Mouse (Mus musculus) gastrocnemius, postnatal 14 days (tissue): Measurements from ENCODE around the gene Mboat2. TPM values are rescaled to one million over a fixed set of nuclear protein-coding genes. Genes with fewer than 3 reads are reported as not detected.

Experiments used
- DNase-seq: peaks from one replicate; pipeline ENCODE4 v3.0.0; 2021; ENCODE audit warnings: mixed read lengths
- intact Hi-C: fragments of 180-260 bp; cut with DNase I; formaldehyde crosslinking; loops from one replicate; pipeline ENCODE4 v1.15.1; 2025; ENCODE audit warnings: low total_unique reads
- total RNA-seq, 2 experiments: library from RNA; stranded (reverse); gene quantifications; 2 replicates each; pipeline ENCODE4 v1.2.3; 2021

Mboat2 gene
- total RNA-seq, 2 experiments from 2014 or later: 7.2 to 7.7 TPM

DNA sequence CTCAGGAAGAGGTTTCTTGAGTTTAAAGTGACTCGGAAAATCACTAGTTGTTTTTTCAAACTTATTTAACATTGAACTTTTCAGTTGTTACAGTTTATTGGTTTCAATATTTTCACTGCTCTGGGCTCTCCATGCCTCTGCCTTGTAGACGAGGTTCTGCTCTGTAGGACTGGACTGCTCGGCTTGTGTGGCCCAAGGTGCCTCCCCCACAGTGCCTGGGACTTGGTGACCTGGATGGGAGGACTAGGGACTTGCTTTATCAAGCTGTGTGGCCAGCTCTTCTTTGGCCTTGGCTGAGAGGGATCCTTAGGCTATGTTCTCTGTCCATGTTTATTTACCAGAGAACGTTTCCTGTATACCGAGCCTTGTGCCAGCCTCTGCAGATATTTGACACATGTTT, 17.4 kb downstream of the Mboat2 start:
- intact Hi-C loops: loop anchor here (10.0 kb wide), 1 partner anchor 133 kb away; no protein-coding TSS in a partner anchor
- no peak for DNase-seq

DNA sequence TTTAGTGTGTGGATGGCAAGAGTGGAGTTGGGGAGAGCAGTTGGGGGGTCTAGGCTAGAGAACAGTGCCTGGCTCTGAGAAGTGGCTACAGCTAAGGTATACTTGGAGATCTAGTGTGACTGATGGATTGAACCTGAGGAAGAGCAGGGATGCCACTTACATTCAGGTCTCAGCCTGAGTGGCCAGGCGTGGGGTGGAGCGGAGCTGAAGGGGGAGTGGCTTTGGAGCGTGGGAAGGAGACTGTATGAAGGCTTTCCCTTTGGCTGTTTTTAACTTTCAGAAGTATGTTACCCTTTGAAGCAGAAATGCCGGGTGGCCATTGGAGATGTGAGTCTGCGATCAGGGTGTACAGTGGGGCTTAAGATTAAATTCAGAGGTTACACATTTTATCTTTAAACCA, 26.7 kb downstream of the Mboat2 start:
- intact Hi-C loops: no loop called here
- DNase-seq: no peak

GRCm38 (mm10) chr12:24859357-24859756, 28.7 kb downstream of the Mboat2 start:
- intact Hi-C loops: no loop called here
- no peak for DNase-seq

GRCm38 (mm10) chr12:24860436-24860835, 29.8 kb downstream of the Mboat2 start:
- DNase-seq: no peak
- intact Hi-C loops: no loop called here

GRCm38 (mm10) chr12:24863762-24864161, 33.1 kb downstream of the Mboat2 start:
- intact Hi-C loops: no loop called here
- DNase-seq: no peak

DNA sequence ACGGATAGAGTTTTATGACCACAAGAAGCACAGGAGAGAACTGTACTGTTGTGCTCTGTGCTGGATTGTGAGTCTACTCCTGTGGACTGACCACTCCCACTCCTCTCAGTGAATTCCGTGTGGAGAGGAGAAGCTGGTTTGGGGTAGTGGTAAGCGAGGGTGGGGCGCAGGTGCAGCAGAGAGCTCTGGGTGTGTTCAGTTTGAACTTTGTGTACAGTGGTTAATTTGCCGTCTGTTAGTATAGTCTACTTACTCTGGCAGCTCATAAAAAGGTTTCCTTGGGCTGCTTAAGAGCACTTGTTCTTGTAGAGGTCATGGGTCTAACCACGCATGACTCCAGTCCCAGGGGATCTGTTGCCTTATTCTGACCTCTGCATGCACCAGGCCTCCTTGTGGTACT, 36.0 kb downstream of the Mboat2 start:
- no peak for DNase-seq
- intact Hi-C loops: no loop called here

- DNase-seq: no peak
- intact Hi-C loops: no loop called here
These were observed 38.0 kb downstream of the Mboat2 start for GRCm38 (mm10) chr12:24868694-24869093.

DNA sequence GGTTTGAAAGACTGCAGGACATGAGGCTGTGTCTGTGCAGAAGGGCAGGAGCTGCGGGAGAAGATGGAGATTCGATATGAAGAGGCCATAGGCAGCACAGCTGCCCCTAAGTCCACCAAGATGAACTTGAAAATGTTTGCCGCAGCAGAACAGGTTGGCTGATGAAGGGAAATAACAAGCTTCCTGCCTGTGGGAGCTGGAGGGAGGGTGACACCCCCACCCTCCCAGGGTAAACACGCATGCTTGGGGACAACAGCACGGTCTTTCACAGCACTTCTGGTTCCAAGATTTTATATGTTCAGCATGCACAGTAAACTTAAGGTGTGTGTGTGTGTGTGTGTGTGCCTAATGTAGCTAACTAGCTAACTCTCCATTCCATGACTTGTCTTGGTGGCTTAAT, 38.6 kb downstream of the Mboat2 start:
- DNase-seq: no peak
- intact Hi-C loops: no loop called here

DNA sequence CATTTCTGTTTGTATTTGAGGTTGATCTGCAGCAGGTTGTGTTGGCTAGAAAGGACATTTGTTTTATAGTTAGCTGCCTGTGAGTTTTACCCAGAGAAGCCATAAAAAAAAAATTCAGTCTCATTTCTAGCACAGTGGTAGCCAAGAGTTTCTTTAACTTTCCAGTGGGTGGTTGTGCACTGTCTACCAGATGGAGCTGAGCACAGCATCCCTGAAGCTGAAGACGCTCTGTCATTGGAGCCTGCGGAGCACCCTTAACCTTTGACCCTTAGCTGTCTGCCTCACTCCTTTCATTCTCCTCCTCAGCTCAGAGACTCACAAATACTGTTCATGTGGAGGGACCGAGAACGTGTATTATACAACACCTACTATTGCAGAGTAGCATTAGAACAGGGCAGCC, 40.2 kb downstream of the Mboat2 start:
- DNase-seq: no peak
- intact Hi-C loops: no loop called here

DNA sequence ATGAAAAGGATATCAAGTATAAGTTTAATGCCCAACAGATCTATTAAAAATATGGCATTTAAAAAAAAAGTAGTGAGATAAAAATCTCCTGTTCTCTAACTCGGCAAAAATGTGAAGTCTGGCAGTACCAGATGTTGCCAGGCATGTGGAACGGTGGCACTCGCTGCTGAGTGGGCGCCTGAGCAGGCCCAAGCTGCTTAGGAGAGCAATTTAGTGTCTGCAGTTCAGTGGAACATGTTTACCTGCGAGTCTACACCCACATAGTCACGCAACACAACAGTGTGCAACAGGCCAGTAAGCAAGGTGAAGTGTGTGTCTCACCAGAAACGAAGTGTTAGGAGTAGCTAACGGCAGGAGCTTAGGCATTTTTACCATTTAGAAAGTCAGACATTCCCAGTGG, 41.6 kb downstream of the Mboat2 start:
- intact Hi-C loops: no loop called here

DNA sequence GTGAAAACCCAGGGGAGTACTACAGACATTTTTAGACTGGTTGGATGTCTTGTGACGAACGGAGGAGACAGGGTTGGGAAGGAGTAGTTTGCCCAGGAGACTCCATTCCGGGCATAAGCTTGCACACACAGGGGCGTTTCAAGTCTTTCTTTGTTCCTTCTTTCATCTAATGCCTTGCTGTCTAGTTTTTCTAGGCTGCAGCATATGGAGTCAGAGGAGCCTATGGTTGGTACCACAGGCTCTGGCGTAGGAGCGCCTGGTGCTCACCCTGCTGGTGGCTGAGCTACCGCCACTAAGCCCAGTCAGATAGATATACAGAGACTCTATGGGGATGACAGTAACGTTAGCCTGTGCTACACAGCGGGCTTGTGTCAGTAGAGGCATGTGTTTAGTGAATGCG, 42.0 kb downstream of the Mboat2 start:
- intact Hi-C loops: no loop called here
- no peak for DNase-seq

More for the DNA sequence above, 41.6 kb downstream of the Mboat2 start:
- no peak for DNase-seq

GRCm38 (mm10) chr12:24875908-24876307, 45.2 kb downstream of the Mboat2 start:
- DNase-seq: no peak
- intact Hi-C loops: no loop called here

GRCm38 (mm10) chr12:24877231-24877630, 46.6 kb downstream of the Mboat2 start:
- DNase-seq: no peak
- intact Hi-C loops: no loop called here

DNA sequence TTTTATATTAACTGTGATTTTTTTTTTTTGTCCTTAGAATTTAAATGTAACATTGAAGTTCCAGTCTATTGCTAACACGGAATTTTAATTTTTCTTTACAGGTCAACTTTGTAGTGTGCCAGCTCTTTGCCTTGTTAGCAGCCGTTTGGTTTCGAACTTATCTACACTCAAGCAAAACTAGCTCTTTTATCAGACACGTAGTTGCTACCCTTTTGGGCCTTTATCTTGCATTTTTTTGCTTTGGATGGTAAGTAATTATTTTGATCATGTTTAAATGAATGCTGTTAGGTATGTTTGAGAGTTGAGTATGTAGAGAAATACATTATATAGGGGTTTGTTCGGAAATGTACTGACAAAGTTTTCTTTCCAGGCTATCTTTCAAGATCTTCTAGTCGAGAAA, 47.4 kb downstream of the Mboat2 start:
- intact Hi-C loops: no loop called here
- no peak for DNase-seq

GRCm38 (mm10) chr12:24878735-24879362, 48.2 kb downstream of the Mboat2 start:
- intact Hi-C loops: no loop called here

DNA sequence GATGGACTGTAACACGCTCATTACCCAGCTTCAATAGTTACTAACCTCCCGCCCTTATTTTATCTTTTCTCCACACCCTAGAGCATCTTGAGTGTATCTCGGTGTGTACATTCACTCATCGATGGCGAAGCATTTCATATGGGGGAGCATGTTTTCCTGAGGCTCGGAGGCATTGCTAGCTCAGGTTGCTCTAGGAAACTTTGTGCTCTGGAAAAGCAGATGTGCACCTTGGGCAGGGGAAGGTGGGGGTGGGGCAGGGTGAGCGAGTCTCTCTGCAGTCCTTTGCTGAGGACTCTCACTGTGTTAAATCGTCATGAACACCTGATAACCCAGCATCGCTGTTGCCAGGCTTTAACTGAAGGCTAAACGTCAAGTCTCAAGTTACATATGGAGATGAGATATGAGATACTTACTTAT, 48.9 kb downstream of the Mboat2 start:
- intact Hi-C loops: no loop called here
- DNase-seq: no peak

More at GRCm38 (mm10) chr12:24878735-24879362, 48.2 kb downstream of the Mboat2 start:
- no peak for DNase-seq

GRCm38 (mm10) chr12:24883279-24883678, 52.6 kb downstream of the Mboat2 start:
- no peak for DNase-seq
- intact Hi-C loops: no loop called here

DNA sequence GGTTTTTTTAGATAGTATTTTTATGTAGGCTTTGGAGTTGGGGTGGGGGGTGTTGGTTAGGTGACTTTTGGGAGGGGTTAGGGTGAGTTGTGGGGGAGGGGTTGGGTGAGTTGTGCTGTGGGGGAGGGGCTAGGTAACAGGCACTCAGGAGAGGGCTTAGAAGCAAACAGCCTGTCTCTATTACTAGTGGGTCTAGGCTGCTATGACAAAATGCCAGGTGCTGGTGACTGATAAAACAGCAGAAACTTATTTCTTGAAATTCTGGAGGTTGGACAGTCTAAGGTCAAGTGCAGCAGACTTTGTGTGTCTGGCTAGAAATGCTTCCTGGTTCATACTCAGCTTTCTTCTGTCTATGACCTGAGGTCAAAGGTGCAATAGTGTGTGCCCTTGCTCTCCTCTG, 56.1 kb downstream of the Mboat2 start:
- no peak for DNase-seq
- intact Hi-C loops: no loop called here

GRCm38 (mm10) chr12:24889371-24890051, 58.8 kb downstream of the Mboat2 start:
- intact Hi-C loops: no loop called here

GRCm38 (mm10) chr12:24890158-24890557, 59.5 kb downstream of the Mboat2 start:
- DNase-seq: no peak
- intact Hi-C loops: no loop called here

More at GRCm38 (mm10) chr12:24889371-24890051, 58.8 kb downstream of the Mboat2 start:
- no peak for DNase-seq
